Mouse (Mus musculus): ENCODE results near the gene Gm21190. TPM values are rescaled to one million over a fixed set of nuclear protein-coding genes. Genes with fewer than 3 reads are reported as not detected.
"Not testable (repeated sequence)": the region's sequence is repeated elsewhere in the genome, so short reads cannot be mapped to it uniquely, and the experiment has no call there.

Gm21190 gene
- total RNA-seq, 2 experiments from 2014 or later = not detected

DNA sequence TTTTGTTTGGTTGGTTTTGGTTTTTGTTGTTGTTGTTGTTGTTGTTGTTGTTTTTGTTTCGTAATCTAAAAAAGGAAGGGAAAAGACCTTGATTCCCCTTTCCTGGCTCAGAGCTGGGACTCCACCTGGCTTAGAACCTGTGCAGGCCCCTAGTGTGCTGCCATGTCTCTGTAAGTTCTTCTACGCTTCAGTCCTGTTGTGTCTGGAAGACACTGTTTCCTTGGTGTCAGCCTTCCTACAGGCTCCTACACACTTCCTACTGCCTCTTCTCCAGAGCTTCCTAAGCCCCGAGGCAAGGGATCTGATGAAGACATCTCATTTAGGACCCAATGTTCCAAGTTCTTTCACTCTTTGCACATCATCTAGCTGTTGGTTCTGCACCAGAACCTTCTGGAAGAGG lies 30.7 kb downstream of the Gm21190 start:
- DNase-seq; intact Hi-C loops (cut with DNase I): not testable (repeated sequence)

DNA sequence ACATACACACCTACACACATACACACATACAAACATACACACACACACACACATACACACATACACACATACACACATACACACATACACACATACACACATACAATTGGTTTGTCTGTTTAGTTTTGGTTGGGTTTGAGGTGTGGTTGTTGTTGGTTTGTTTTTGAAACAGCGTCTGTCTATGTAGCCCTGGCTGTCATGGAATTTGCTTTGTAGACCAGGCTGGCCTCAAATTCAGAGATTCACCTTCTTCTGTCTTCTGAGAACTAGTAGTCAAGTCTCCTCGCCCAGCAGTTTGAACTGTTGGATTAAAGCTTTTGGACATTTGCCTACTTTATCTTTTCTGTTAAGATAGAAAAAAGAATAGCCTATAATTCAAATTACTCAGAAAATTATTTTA lies 38.1 kb downstream of the Gm21190 start:
- DNase-seq; intact Hi-C loops (cut with DNase I): not testable (repeated sequence)

DNA sequence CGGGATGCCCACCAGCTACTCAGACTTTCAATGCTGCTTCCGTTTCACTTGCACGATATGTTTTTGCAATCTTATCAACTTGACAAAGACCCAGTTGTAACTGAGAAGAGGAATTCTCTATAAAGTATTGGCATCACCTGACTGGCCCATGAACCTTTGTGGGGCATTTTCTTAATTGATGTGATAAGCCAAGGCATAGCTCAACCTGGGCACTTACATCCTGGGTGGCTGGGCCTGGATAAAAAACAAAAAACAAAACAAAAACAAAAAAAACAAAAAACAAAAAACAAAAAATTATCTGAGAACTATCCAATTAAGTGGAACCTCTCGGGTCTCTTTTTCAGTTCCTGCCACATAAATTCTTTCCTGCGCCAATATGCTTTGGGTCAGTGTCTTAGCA lies 40.3 kb downstream of the Gm21190 start:
- DNase-seq = no peak
- intact Hi-C loops (cut with DNase I) = no loop called here

DNA sequence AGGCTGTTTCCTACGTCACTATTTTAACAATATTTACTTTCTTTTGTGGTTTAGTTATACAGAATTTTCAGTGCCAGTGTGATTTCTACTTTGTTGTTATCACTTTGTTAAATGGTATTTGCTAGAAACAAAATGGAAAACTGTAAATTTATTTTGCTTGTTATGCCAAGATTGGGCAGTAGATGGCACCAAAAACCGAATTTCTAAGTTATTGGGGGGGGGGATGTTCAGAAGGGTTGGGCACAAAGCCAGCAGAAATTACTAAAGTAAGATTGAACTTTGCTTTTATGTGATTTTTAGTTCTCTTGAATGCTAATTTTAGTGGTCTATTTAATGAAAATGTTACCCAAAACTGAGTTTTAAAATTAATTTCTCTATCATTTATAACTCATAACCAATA lies 44.4 kb downstream of the Gm21190 start:
- DNase-seq; intact Hi-C loops (cut with DNase I): not testable (repeated sequence)

DNA sequence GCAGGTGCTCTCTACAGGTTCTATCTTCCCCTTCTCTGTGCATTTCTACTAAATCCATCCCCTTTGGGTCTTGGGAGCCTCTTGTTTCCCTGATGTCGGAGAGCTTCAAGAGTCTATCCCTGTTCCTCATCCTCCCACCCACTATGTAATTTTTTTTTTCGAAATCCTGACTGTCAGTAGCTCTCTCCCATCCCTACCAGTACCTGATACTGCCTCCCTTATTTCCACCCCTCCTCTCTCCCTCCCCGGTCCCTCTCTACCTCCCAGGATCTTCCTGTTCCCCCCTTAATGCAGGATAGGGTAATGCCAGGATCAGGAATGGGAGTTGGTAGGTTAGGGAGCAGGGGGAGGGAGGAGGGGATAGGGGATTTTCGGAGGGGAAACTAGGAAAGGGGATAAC lies 45.4 kb downstream of the Gm21190 start:
- intact Hi-C loops (cut with DNase I); DNase-seq: not testable (repeated sequence)

DNA sequence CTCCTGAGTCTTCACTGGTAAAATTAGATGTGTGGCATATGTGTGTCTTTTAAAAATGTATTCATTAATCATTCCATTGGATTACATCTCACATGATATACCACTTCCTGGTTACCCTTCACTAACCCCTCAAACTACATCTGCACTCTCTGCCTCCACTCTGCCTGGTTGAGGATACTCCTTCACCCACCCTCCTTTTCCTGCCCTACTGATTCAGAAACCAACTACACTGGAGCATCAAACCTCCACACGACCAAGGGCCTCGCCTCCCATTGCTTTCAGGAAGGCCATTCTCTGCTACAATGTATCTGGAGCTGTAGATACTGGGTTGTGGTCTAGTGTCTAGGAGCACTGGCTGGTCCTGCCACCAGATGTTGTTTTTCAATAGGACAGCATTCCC lies 46.2 kb downstream of the Gm21190 start:
- DNase-seq = peak in 1 of 2 experiments; percentile 7
- intact Hi-C loops (cut with DNase I) = not testable (repeated sequence)

DNA sequence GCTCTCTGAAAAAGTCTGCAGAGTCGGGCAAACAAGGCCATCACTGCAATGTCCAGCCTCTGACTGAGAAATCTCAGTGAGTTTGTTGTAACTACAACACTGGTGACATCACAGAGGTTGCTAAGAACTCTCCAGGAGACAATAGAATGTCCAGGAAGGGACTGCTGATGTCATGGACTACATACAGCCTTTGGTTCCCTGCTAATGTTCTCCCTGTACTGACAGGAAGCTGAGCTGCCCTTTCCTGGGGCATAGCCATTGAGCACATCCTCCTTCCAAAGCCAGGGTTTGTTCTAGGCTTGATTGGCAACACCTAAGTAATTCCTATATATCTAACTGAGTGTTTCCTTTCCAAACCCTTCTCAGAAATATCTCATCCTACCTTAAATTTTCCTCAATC lies 52.6 kb downstream of the Gm21190 start, which contains the start of gene Gm21149:
Gene Gm21149 (minus strand): TSS at position 101 of the 400 bp plus-strand sequence.
- intact Hi-C loops (cut with DNase I); DNase-seq: not testable (repeated sequence)

Other genes starting within 250 kb of the Gm21190 start
- gene Gm21149, start 52.7 kb downstream of the Gm21190 start, total RNA-seq (2021) = not detected
- gene Gm21083, start 48.1 kb upstream of the Gm21190 start, total RNA-seq (2021) = not detected
- gene Speer4d, start 89.8 kb upstream of the Gm21190 start, total RNA-seq (2021) = not detected
- gene 4930572O03Rik, start 127.8 kb upstream of the Gm21190 start, total RNA-seq (2021) = not detected
- gene Speer4c, start 185.0 kb upstream of the Gm21190 start, total RNA-seq (2021) = not detected

Data from heart, postnatal 10 days (tissue).